Mouse (Mus musculus) frontal cortex, adult (tissue): Measurements from ENCODE around the gene 1700010B08Rik.

Source experiments
- ATAC-seq: cut with Nextera tagmentation; 2 replicates; pipeline ENCODE4 v1.9.2; 2017; ENCODE audit warnings: mild to moderate bottlenecking, moderate library complexity, mixed read lengths; ENCODE audit not compliant: low TSS enrichment

The 1700010B08Rik gene

DNA sequence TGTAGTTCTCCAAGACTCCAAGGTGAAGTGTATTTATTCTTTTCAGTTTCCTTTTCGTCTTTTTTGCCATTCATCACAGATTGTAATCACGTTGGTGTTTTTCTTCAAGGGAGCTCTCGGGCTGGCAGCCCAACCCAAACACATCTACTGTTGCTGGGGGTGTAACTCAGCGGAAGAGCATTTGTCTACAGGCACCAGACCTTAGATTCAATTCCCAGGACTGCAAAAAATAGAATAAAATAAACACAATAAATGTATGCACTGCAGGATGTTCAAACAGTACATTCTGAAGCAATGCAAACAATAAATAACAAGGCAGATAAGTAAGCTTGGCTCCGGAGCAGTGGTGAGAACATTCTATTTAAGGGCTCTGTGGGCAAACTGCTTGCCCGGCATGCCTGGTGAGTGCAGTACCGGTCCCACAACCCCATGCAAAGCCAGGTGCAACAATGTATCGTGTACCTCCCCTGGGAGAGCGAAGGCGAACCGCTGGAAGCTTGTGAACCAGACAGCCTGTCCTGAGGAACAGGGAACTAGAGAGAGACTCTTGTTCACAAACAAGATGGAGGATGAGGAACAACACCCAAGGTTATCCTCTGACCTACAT, 3.1 kb downstream of the 1700010B08Rik start:
- ATAC-seq, result no peak

DNA sequence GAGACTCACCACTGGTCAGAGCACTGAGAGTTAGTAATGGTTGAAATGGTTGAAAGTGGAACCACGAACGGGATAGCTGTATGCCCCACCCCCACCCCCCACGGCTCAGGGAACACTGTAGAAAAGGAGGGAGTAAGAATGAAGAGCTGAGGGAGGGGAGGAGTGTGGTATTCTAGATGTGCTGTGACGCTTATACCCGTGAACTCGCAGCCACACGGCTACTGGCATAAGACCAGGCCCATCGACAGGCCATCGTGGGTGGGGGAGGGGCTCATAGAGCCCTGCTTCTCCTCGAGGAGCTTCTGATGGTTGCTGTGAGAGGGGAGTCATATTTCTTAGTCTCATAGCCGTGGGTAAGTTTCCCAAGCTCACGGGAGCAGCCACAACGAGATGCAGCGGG, 5.2 kb downstream of the 1700010B08Rik start:
- no peak for ATAC-seq

DNA sequence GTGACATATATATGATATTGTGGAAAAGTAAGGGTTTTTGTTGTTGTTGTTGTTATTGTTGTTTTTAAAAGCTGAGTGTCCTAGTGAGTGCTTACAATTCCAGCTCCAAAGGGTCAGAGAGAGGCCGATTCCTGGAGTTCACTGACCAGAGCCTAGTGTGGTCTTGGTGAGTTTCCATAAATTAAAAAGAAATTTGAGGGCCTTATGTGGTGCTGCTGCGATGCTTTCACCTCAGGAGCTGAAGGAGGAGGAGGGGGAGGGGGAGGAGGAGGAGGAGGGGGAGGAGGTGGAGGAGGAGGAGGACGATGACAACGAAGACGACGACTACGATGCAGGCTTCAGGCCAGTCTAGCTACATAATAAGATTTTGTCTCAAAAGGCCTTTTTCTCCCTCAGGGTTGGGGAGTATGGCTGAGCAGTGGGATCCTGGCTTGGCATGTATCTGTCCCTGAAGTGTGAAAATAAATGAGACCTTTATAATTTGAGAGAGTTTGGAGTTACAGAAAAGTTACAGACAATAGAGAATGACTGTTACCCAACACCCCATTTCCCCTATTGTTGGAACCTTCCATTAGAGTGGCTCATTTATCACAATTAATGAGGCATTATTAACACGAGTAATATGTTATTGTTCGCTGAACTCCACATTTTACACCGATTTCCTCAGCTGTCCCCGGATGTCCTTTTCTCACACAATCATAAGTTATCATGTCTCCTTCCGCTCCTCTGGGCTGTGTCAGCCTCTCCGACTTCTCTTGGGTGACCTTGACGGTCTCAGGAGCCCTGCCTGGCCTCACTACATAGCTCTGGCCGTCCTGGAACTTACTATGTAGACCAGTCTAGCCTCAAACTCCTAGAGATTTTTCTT, 6.0 kb downstream of the 1700010B08Rik start:
- no peak for ATAC-seq

DNA sequence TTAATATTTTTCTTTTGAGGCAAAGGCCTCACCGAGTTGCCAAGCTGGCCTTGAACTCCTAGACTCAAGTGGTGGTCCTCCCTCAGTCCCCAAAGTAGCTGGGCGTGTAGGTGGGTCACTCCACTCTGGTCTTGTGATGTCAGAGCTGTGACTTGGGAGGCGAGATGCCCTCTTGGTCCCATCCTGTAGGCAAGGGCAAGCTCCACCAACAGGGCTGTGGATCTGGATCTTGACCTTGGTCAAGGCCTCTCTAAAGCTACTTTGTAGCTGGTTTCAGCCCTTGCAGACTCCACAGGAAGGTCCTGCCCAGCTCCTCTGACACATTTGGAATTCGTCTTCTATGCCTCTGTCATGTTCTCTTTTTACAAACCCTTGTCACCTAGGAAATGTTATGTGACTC, 6.6 kb downstream of the 1700010B08Rik start:
- ATAC-seq, result no peak

GRCm38 (mm10) chr2:173730444-173730966, 11.3 kb downstream of the 1700010B08Rik start:
- ATAC-seq, result no peak

- ATAC-seq, result no peak
Measured at GRCm38 (mm10) chr2:173734426-173734825, 15.2 kb downstream of the 1700010B08Rik start.

DNA sequence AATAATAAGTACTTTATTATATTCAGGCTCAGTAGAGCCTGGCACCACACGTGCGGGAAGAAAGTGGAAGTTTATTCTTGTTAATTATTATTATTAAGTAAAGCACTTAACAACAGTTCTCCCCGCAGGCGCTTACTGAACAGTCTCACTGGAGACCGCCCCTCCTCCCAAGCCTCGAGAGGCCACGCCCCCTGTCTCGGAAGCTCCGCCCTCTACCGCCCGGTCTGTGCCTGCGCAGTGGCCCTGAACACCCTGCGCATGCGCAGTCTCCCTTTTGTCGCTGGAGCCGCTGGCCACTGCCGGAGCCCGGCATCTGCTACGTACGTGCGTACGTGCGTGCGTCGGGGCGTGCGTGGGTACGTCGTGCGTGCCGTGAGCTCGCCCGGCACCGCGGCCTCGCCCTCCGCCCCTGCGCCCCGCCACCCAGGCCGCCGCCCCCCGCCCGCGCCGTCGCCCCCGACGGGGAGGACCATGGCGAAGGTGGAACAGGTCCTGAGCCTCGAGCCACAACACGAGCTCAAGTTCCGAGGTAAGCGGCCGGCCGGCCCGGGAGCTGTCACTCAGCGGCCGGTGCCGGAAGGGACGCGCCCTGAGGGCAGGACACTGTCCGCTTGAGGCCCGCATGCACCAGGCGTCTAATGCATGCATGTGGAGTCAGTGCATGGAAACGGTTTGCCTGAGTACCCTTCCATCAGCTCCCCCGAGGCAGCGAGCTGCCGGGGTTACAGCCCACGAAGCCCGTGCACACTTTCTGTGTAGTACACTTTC, 18.2 kb downstream of the 1700010B08Rik start, which contains the start of gene Vapb:
Gene Vapb, plus strand, starts transcription at position 290 of the 768 bp plus-strand sequence.
- ATAC-seq, result peak; percentile 99

DNA sequence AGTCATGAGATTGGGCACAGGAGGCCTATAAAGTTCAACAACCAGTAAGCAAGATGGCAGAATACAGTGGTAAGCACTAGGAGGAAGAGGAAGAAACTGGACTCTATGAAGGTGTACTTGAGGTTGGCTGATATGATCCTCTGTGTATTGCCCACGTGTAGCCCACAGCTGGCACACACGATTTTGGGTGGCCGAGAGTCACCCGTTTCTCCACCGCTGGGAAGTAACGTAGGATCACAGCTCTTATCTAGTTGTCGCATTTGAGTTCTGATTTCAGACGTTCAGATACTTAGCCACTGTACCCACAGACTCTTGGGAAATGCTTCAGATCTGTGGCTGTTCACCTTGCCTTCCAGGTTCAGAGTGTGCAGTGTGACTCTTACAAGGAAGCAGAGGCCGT, 19.0 kb downstream of the 1700010B08Rik start:
- ATAC-seq, result no peak

DNA sequence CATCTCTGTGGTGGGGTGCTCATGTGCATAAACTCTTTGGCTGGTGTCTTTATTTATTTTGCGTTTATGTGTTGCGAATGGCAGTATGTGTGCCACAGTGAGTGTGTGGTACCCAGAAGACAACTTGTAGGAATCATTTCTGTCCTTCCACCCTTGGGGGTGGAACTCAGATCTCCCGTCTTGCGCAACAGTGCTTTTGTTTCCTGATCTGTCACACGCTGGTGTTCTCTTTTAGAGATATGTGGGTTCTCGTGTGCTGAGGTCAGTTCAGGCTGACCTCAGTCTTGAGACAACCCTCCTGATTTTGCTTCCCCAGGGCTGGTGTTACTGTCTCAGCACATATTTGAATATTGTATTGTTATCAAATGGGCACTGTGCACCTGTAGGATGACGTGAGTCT, 19.9 kb downstream of the 1700010B08Rik start:
- ATAC-seq, result no peak

GRCm38 (mm10) chr2:173742090-173742489, 22.9 kb downstream of the 1700010B08Rik start:
- ATAC-seq, result no peak

- no peak for ATAC-seq
Measured at GRCm38 (mm10) chr2:173742744-173743143, 23.5 kb downstream of the 1700010B08Rik start.

- ATAC-seq, result no peak
Measured at GRCm38 (mm10) chr2:173744070-173744815, 25.0 kb downstream of the 1700010B08Rik start.

DNA sequence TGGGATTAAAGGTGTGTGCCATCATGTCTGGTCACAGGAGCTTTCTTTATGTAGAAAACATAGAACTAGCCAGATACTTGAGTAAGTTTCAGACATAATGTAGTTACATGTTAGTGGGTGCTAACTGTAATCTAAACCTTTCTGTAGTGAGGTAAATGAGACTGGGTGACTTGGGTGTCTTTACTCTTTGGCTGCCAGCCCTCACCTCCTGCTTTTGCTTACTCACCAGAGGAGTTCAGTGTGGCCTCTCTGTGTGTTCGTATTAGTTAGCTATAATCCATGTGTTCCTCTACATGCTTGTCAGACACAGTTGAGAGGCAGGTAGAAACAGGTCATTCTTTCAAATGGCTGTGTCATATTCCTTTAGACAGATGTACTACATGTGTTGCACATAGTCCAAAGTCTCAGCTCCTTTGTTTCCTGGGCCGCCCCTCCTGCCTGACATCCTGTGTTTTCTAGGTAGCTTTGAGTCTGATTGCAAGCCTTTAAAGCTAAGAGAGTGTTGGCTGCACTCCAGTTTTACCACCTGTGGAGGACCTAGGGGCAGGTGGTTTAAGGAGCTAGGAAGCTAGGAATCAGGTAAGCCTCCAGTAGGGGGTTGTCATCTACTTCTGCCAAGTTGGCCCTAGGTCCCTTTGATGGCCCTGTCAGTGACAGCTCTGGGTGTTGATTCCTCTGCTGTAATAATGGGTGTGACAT, 29.9 kb downstream of the 1700010B08Rik start:
- no peak for ATAC-seq

DNA sequence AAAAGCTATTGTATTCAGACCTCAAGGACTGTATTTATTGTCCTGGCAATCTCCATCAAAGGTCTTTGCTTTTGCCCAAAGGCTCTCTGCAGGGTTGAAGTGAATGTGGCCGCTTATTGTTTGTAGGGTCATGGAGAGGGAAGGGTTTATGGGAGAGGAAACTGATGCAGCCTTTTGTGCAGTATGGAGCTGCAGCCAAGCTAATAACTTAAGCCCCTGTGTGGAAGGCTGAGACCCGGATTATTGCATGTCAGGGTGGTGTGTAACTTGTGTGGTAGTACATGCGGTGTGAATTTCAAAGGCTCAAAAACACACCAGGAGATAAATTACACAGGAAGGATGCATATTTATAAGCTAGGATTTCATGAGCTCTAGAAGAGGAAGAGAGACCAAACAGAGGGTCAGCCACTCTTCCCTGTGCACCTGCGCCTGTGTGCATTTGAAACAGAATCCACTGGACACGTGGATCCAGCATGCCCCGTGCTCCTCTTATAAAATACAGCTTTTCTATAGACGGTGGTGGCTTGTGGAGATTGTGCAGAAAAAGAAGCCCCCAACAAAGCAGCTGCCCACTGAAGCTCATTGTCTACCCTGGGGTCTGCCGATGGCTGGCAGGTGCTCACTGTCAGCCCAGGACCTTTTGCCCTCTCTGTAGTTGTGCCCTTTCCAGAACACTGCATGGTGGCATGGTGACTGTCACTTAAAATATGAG, 36.4 kb downstream of the 1700010B08Rik start:
- no peak for ATAC-seq

DNA sequence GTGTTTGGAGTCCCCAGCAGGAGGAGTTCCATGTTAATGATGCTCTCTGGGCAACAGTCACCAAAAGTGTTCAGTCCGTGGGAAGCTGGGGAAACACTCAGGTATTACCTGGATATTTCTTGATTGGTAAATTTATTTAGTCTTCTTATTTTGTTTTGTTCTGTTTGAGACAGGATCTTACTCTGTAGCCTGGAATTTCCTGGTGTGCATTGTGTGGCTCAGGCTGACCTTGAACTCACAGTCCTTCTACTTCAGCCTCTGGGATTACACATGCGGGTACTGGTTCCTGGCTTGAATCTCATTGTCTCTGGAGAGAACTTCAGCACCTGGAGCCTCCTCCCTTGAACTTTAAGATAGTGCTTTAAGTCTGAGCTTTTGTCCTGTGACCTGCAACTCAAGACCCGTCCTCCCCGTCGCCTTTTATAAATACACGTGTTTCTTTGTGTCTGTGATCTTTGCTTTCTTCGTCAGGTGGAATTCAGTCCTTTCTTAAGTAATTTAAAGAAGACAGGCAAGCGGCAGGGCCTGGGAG, 38.5 kb downstream of the 1700010B08Rik start:
- ATAC-seq, result no peak

DNA sequence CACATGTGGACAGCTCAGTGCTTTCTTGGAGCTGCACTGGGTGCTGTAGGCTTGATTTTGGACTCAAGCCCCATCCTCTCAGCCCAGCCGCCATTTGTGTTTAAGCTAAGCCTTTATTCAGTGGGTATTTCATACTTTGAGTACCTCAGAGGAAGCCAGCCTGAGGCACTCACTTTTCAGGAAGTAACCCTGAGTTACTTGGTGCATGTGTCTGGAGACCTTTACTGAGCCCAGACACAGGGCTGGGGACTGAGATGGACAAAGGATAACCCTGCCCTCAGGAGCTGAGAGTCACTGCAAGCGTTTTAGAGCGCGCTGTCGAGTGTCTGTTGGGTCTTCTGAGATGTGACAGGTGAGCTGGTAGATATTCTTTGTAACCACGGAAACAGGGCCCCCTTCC, 41.4 kb downstream of the 1700010B08Rik start:
- no peak for ATAC-seq

DNA sequence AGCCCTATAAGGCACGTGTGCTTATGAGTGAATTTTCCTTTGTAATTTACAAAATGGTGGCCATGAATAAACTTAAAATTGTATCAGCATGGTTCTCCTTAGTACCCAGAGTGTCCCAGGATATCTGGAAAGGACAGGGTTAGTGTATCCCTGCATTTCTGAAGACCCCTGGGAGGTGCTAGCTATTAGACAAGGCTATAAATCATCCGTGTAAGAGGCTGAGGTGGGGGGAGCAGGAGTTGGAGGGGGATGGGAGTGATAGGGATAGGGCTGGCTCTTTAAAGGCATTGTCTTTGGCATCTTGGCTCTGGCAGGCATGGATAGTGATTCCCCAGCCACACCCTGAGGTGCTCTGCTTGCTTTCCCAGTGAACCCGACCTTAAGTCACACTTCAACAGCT, 45.4 kb downstream of the 1700010B08Rik start:
- ATAC-seq, result no peak

GRCm38 (mm10) chr2:173767959-173768595, 48.9 kb downstream of the 1700010B08Rik start:
- no peak for ATAC-seq

GRCm38 (mm10) chr2:173769183-173769582, 50.0 kb downstream of the 1700010B08Rik start:
- ATAC-seq, result no peak
